Mouse (Mus musculus) liver, adult 2 months (tissue): ENCODE data around the gene Rcn3.

Experiments used
- CTCF ChIP-seq: fragments of 200-500 bp; IDR thresholded peaks from 2 replicates; pipeline ENCODE4 v1.5.1; 2011; ENCODE audit warnings: low read depth, low read length, control low read depth
- POLR2A ChIP-seq: fragments of 200-500 bp; IDR thresholded peaks from 2 replicates; pipeline ENCODE4 v1.6.1; 2011; ENCODE audit warnings: low read length, control low read depth; ENCODE audit not compliant: insufficient read depth; ENCODE audit errors: extremely low read depth

GRCm38 (mm10) chr7:45141319-45141718 lies 49.3 kb upstream of the Rcn3 start:
- TF ChIP-seq CTCF (no peak), POLR2A (no peak)
